Mouse (Mus musculus) heart, postnatal 0 days (tissue): ENCODE measurements around the gene Ppp1r14c.
A peak's percentile ranks its signal among the peaks of the same experiment; 100 is the strongest.

Experiments used
- CTCF ChIP-seq: IDR thresholded peaks from 2 replicates; pipeline ENCODE4 v1.5.1; 2016; ENCODE audit warnings: antibody characterized with exemption, control low read depth, low read depth
- EP300 ChIP-seq: IDR thresholded peaks from 2 replicates; pipeline ENCODE4 v1.6.1; 2016; ENCODE audit warnings: antibody characterized with exemption, low read depth

GRCm38 (mm10) chr10:3332880-3333279 is 33.0 kb upstream of the Ppp1r14c start:
- peak; percentile 93 for TF ChIP-seq CTCF
- no peak for TF ChIP-seq EP300
